Mouse (Mus musculus): Measurements from ENCODE around the gene Fasl.

GRCm38 (mm10) chr1:161769329-161769728 is 19.0 kb downstream of the Fasl start:
- TF ChIP-seq POLR2A (IDR thresholded peaks at IDR 0.05; ENCODE audit: control insufficient read depth, low read depth, low read length) (no peak), CTCF (IDR thresholded peaks at IDR 0.05; ENCODE audit: control insufficient read depth, insufficient read depth, insufficient replicate concordance, low read depth, low read length) (no peak)

Measured in testis, adult 2 months (tissue).